Mouse (Mus musculus) adrenal gland, postnatal 25 days (tissue): ENCODE results near the gene Acot6. TPM values are rescaled to one million over a fixed set of nuclear protein-coding genes. Genes with fewer than 3 reads are reported as not detected.
A peak's percentile ranks its signal among the peaks of the same experiment; 100 is the strongest.

Experiments used
- DNase-seq: peaks from one replicate; pipeline ENCODE4 v3.0.0; 2021; ENCODE audit warnings: mixed read lengths
- total RNA-seq: library from RNA; stranded (reverse); gene quantifications from 2 replicates; pipeline ENCODE4 v1.2.3, GENCODE M21; 2021

The Acot6 gene
- total RNA-seq, 1 experiment from 2014 or later = 4.9 TPM

- no peak for DNase-seq
Measured at GRCm38 (mm10) chr12:84107012-84107411, 6.6 kb downstream of the Acot6 start.

- no peak for DNase-seq
Measured at GRCm38 (mm10) chr12:84107692-84108091, 7.2 kb downstream of the Acot6 start.

GRCm38 (mm10) chr12:84109924-84110323 lies 9.5 kb downstream of the Acot6 start:
- DNase-seq = no peak

GRCm38 (mm10) chr12:84110814-84111213 lies 10.4 kb downstream of the Acot6 start:
- DNase-seq = no peak

- no peak for DNase-seq
Measured at GRCm38 (mm10) chr12:84113676-84114075, 13.2 kb downstream of the Acot6 start.

GRCm38 (mm10) chr12:84114153-84114994 lies 13.9 kb downstream of the Acot6 start, which contains the start of gene Dnal1:
Gene Dnal1, plus strand, starts transcription at chr12:84114366.
- peak; percentile 93 for DNase-seq

- DNase-seq = no peak
Measured at GRCm38 (mm10) chr12:84119584-84119983, 19.1 kb downstream of the Acot6 start.

- no peak for DNase-seq
Measured at GRCm38 (mm10) chr12:84125892-84126291, 25.4 kb downstream of the Acot6 start.

- DNase-seq = no peak
Measured at GRCm38 (mm10) chr12:84126899-84127298, 26.4 kb downstream of the Acot6 start.

GRCm38 (mm10) chr12:84128576-84128975 lies 28.1 kb downstream of the Acot6 start:
- no peak for DNase-seq

- DNase-seq = no peak
Measured at GRCm38 (mm10) chr12:84129931-84130330, 29.5 kb downstream of the Acot6 start.

- no peak for DNase-seq
Measured at GRCm38 (mm10) chr12:84132265-84132664, 31.8 kb downstream of the Acot6 start.

- DNase-seq = no peak
Measured at GRCm38 (mm10) chr12:84137131-84137530, 36.7 kb downstream of the Acot6 start.

GRCm38 (mm10) chr12:84140135-84140534 lies 39.7 kb downstream of the Acot6 start:
- no peak for DNase-seq

- DNase-seq = no peak
Measured at GRCm38 (mm10) chr12:84141271-84141670, 40.8 kb downstream of the Acot6 start.

- no peak for DNase-seq
Measured at GRCm38 (mm10) chr12:84142281-84143050, 42.0 kb downstream of the Acot6 start.

- DNase-seq = peak; percentile 69
Measured at GRCm38 (mm10) chr12:84147954-84148621, 47.6 kb downstream of the Acot6 start, which contains the start of gene Pnma1. Gene Pnma1, minus strand, starts transcription at chr12:84148489.

- DNase-seq = no peak
Measured at GRCm38 (mm10) chr12:84148622-84149012, 48.2 kb downstream of the Acot6 start.

- no peak for DNase-seq
Measured at GRCm38 (mm10) chr12:84149971-84150370, 49.5 kb downstream of the Acot6 start.

- DNase-seq = no peak
Measured at GRCm38 (mm10) chr12:84150976-84151375, 50.5 kb downstream of the Acot6 start.

GRCm38 (mm10) chr12:84151911-84152310 lies 51.5 kb downstream of the Acot6 start:
- no peak for DNase-seq

- peak; percentile 32 for DNase-seq
Measured at GRCm38 (mm10) chr12:84152352-84153190, 52.1 kb downstream of the Acot6 start.
